Mouse (Mus musculus) E14TG2a.4 (cell line): ENCODE measurements around the gene Fev.

Experiments used
- CTCF ChIP-seq: conservative IDR thresholded peaks from 2 replicates; pipeline ENCODE4 v1.5.1; 2014; ENCODE audit warnings: low read length
- NANOG ChIP-seq: IDR thresholded peaks from 2 replicates; pipeline ENCODE4 v1.6.1; 2014; ENCODE audit warnings: borderline replicate concordance, low read length, mixed read lengths

- peak; percentile 68 for TF ChIP-seq CTCF
- TF ChIP-seq NANOG = no peak
Measured at GRCm38 (mm10) chr1:74861783-74862182, 23.4 kb downstream of the Fev start.
